Mouse (Mus musculus) liver, adult 2 months (tissue): ENCODE results near the gene Gm28845.

Experiments
- CTCF ChIP-seq: fragments of 200-500 bp; IDR thresholded peaks from 2 replicates; pipeline ENCODE4 v1.5.1; 2011; ENCODE audit warnings: low read depth, low read length, control low read depth
- POLR2A ChIP-seq: fragments of 200-500 bp; IDR thresholded peaks from 2 replicates; pipeline ENCODE4 v1.6.1; 2011; ENCODE audit warnings: low read length, control low read depth; ENCODE audit not compliant: insufficient read depth; ENCODE audit errors: extremely low read depth

DNA sequence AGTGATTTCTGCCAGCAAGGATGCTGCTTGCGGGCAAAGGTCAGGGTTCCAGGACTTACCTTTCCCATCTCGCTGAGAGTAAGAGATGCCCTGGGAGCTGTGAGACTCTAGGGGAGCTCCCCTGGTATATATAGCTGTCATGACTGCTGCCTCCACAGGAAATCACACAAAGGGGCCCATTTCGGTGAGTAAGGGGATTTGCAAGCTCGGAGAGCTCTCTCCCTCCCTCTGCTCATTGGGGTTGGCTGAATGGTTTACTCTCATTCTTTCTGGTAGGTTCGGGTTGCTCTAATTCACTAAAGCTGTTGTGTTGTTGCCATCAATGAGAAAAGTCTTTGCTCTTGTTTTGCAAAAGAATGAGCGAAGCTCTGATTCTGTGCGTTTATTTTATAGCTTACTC is 37.2 kb downstream of the Gm28845 start, which contains the start of gene Crygb:
- TF ChIP-seq POLR2A (no peak), CTCF (no peak)
